Mouse (Mus musculus) neutrophil, adult 59 days (primary cell): Measurements from ENCODE around the gene Theg. TPM values are rescaled to one million over a fixed set of nuclear protein-coding genes. Genes with fewer than 3 reads are reported as not detected.

Experiments
- total RNA-seq, 2 experiments: library from RNA; stranded (reverse); gene quantifications; 1 replicate in 1 of 2; 2 replicates in 1 of 2; pipeline ENCODE4 v1.2.4; 2023

Gene Theg
- not detected for total RNA-seq

DNA sequence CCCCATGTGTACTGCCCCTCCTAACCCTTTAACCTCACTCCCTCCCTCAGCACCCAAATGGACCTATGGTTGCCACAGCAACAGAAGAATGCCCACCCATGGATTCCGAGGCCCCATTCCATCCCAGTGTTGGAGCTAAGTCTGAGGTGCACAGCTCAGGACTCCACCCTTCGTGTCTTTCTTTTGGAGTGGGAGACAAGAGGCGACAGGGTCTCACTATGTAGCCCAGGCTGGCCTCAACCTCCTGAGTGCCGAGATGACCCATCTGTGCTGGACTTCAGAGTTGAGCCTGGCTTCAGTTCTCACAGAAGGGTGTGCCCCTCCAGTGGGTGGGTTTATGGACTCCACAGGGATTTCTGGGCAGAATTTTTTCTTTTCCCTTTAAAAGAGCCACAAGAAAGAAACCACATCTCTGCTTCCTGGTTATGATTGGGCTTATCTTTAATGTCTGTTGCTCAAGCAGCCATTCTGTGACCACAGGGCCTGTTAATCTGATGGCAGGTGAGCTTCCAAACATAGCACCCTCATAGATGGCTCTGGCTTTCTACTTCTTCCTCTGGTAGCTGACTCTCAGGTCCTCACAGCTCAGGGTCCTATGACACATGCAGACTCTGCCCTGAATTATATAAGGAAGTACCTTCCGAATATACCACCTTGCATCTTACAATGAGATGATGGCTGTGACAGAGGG is at the start of gene Theg:
Gene Theg, minus strand, starts transcription at position 271 of the 691 bp plus-strand sequence.

DNA sequence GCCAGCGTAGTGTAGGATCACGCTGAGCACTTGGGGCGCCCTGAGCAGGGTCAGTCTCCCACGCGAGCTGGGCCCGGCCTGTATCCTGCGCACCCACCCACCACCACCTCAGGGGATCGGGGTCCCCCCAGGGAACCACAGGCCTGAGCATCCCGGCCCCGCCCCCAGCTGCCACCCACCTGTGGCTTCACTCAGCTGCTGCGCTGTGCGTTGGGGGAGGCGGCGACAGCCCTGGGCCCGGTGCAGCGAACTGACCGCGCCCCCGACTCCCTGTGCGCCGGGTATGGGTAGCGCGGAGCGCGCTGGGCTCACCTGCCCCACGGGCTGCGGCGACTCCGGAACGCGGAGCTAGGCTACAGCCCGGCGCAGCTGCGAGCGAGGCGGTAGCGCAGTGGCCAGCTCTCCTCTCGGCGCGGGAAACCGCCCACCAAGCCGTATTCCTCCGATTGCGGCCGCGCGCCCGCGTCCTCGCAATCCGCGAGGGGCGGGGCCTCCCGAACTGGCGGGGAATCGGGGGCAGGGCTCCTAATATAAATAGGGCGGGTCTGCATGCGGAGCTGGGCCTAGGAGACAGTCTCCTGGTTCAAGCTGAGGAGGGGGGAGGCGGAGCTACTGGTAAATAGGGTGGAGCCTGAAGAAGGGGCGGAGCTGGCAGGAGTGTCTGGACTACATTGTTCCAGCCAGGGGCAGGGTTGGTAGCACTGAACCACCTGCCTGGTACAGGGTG is 26.6 kb upstream of the Theg start, which contains the start of gene C2cd4c:
Gene C2cd4c, minus strand, starts transcription at position 448 of the 727 bp plus-strand sequence.

DNA sequence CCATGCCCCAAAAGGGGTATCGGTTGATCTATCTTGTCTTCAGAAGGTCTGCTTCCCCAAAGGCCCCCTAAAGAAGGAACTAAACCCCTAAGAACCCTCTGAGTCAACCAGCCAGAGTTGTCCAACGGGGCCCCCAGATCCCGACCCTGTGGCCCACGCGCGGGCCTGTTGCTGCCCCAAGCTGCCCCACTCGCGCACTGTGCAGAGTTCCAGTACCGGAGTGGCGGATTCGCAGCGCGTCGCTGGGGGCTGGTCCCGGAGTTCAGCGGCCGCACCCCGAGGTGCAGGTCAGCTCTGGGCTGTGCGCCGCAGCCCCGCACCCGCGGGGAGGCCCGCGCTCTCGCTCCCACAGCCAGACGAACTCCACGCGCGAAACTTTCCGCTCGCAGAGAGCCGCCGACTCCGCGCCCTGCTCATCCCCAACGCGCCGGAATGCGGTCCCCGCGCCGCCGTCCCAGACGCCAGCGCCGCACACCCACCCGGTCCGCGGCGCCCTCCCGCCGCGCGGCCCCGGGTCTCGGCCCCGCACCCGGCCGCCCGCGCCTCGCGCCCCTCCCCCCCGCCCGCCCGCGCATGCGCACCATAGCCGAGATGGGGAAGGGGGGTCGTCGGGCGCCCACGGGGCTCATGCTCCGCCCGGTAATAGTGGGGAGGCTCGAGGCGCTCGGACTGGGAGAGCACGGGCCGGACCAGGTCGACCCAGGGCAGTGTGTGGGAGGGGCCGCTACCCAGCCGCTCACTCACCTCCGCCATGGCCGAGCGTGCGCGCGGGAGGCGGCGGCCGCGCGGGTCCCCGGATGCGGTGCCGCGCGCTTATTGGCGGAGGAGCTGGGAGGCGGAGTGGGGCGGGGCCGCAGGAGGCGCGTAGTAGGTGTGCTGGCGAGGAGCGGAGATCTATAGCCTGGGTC is 32.5 kb downstream of the Theg start, which contains the start of gene Mier2:
Gene Mier2, minus strand, starts transcription at position 870 of the 908 bp plus-strand sequence.

DNA sequence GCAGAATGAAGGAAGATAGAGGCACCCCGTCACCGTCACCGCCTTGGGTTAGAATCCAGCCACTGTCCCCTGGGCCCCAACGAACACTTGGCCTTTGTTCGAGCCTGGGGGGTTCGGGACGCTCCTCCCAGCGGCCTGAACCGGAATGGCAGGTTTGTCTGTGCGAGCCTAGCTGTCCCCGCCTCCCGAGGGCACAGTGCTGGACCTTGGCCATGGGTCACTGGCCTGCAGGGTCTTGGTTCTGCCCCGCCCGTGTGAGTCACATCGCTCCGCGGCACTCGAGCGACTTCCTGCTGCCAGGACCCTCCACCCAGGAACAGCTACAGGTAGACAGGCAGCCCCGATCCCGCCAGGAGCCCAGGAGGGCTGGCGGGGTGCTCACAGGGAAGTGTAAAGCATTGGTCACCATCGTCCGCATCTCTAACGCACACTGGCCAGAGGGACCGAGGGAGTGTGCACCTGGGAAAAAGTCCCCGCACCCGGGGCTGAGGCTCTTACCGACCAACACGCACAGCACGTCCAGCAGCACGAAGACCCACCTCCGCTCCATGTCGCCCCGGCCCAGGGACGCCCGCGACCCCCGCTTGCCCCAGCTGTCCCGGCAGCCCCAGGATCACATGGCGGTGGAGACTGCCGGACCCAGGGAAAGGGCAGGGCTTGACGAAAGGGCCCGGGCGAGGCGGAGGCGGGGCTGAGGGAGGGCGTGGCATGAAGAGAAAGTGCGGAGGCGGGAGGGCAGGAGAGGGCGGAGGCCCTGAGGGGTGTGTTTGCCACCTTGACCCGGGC is 53.8 kb downstream of the Theg start, which contains the start of gene Plpp2:
Gene Plpp2, minus strand, starts transcription at position 671 of the 786 bp plus-strand sequence.

Other genes starting within 250 kb of the Theg start
- not detected for gene Vmn2r82, start 230.8 kb downstream of the Theg start, total RNA-seq
- not detected for gene Vmn2r83, start 118.6 kb downstream of the Theg start, total RNA-seq
- 1 to 10 TPM; 3.7 to 5.2 TPM for gene Plpp2, start 53.5 kb downstream of the Theg start, total RNA-seq
- 1 to 10 TPM; 9.0 to 9.9 TPM for gene Mier2, start 32.1 kb downstream of the Theg start, total RNA-seq
- gene C2cd4c, start 26.7 kb upstream of the Theg start, total RNA-seq = not detected
- not detected for gene Shc2, start 50.6 kb upstream of the Theg start, total RNA-seq
- not detected for gene Odf3l2, start 58.4 kb upstream of the Theg start, total RNA-seq
- gene Madcam1, start 77.2 kb upstream of the Theg start, total RNA-seq = not detected
- 10 to 100 TPM; 20.1 to 26.2 TPM for gene Tpgs1, start 82.0 kb upstream of the Theg start, total RNA-seq
- gene Cdc34, start 94.9 kb upstream of the Theg start, total RNA-seq = 10 to 100 TPM; 66.7 to 77.6 TPM
- gene Gzmm, start 101.7 kb upstream of the Theg start, total RNA-seq = 1 to 10 TPM; 1.1 to 1.2 TPM
- 100 to 1,000 TPM; 117 to 123 TPM for gene Bsg, start 117.2 kb upstream of the Theg start, total RNA-seq
- under 1 TPM; 0.11 to 0.18 TPM for gene Hcn2, start 129.3 kb upstream of the Theg start, total RNA-seq
- 10 to 100 TPM; 13.7 to 15.0 TPM for gene Polrmt, start 159.2 kb upstream of the Theg start, total RNA-seq
- not detected for gene Fgf22, start 167.7 kb upstream of the Theg start, total RNA-seq
- 10 to 100 TPM; 25.1 to 26.7 TPM for gene Rnf126, start 179.6 kb upstream of the Theg start, total RNA-seq
- 1 to 10 TPM; 4.5 to 5.9 TPM for gene Fstl3, start 189.9 kb upstream of the Theg start, total RNA-seq
- 10 to 100 TPM; 13.6 to 18.0 TPM for gene Prss57, start 203.6 kb upstream of the Theg start, total RNA-seq
- gene Palm, start 206.2 kb upstream of the Theg start, total RNA-seq = 100 to 1,000 TPM; 124 to 129 TPM
- gene Misp, start 233.7 kb upstream of the Theg start, total RNA-seq = under 1 TPM; 0.46 to 0.51 TPM